Mouse (Mus musculus): ENCODE data around the gene Cxcl15.

Cxcl15 gene

GRCm38 (mm10) chr5:90794195-90794625 lies at the start of gene Cxcl15:
Cxcl15 (plus strand) TSS chr5:90794534.
- no peak for DNase-seq (ENCODE audit: low spot score in 2 of 2)

- no peak for DNase-seq (ENCODE audit: low spot score in 2 of 2)
Observed at GRCm38 (mm10) chr5:90753934-90754333, 40.4 kb upstream of the Cxcl15 start.

- no peak for DNase-seq (ENCODE audit: low spot score in 2 of 2)
Observed at GRCm38 (mm10) chr5:90758020-90758605, 36.2 kb upstream of the Cxcl15 start.

- no peak for DNase-seq (ENCODE audit: low spot score in 2 of 2)
Observed at GRCm38 (mm10) chr5:90759077-90760065, 35.0 kb upstream of the Cxcl15 start, which contains the start of gene Cxcl5. Cxcl5 (plus strand) TSS chr5:90759360.

GRCm38 (mm10) chr5:90760303-90760702 lies 34.0 kb upstream of the Cxcl15 start:
- DNase-seq (ENCODE audit: low spot score in 2 of 2), result no peak

GRCm38 (mm10) chr5:90760844-90761243 lies 33.5 kb upstream of the Cxcl15 start:
- DNase-seq (ENCODE audit: low spot score in 2 of 2), result no peak

- DNase-seq (ENCODE audit: low spot score in 2 of 2), result no peak
Observed at GRCm38 (mm10) chr5:90761834-90762233, 32.5 kb upstream of the Cxcl15 start.

GRCm38 (mm10) chr5:90763912-90764665 lies 30.2 kb upstream of the Cxcl15 start:
- DNase-seq (ENCODE audit: low spot score in 2 of 2), result no peak

GRCm38 (mm10) chr5:90765821-90766606 lies 28.3 kb upstream of the Cxcl15 start:
- DNase-seq (ENCODE audit: low spot score in 2 of 2), result no peak

- DNase-seq (ENCODE audit: low spot score in 2 of 2), result no peak
Observed at GRCm38 (mm10) chr5:90768218-90768617, 26.1 kb upstream of the Cxcl15 start, which contains the start of gene Ppbp. Ppbp (plus strand) TSS chr5:90768518.

- no peak for DNase-seq (ENCODE audit: low spot score in 2 of 2)
Observed at GRCm38 (mm10) chr5:90771369-90771768, 23.0 kb upstream of the Cxcl15 start.

- no peak for DNase-seq (ENCODE audit: low spot score in 2 of 2)
Observed at GRCm38 (mm10) chr5:90771880-90772653, 22.3 kb upstream of the Cxcl15 start, which contains the start of gene Pf4. Pf4 (plus strand) TSS chr5:90772435.

GRCm38 (mm10) chr5:90775562-90775961 lies 18.8 kb upstream of the Cxcl15 start:
- no peak for DNase-seq (ENCODE audit: low spot score in 2 of 2)

GRCm38 (mm10) chr5:90777621-90778020 lies 16.7 kb upstream of the Cxcl15 start:
- DNase-seq (ENCODE audit: low spot score in 2 of 2), result no peak

GRCm38 (mm10) chr5:90778856-90779255 lies 15.5 kb upstream of the Cxcl15 start:
- no peak for DNase-seq (ENCODE audit: low spot score in 2 of 2)

- no peak for DNase-seq (ENCODE audit: low spot score in 2 of 2)
Observed at GRCm38 (mm10) chr5:90783697-90784096, 10.6 kb upstream of the Cxcl15 start.

GRCm38 (mm10) chr5:90785659-90786588 lies 8.4 kb upstream of the Cxcl15 start, which contains the start of gene Cxcl3:
Cxcl3 (plus strand) TSS chr5:90786103.
- DNase-seq (ENCODE audit: low spot score in 2 of 2), result no peak

GRCm38 (mm10) chr5:90788114-90788513 lies 6.2 kb upstream of the Cxcl15 start:
- DNase-seq (ENCODE audit: low spot score in 2 of 2), result no peak

All from left cerebral cortex, adult 9 months (tissue).